Mouse (Mus musculus) cortical plate, adult 2 months (tissue): Measurements from ENCODE around the gene Unc5cl.

Experiments
- CTCF ChIP-seq: fragments of 200-500 bp; IDR thresholded peaks from 2 replicates; pipeline ENCODE4 v1.5.1; 2011; ENCODE audit warnings: mild to moderate bottlenecking, control low read depth, low read length; ENCODE audit not compliant: insufficient read depth; ENCODE audit errors: extremely low read depth
- POLR2A ChIP-seq: fragments of 200-500 bp; IDR thresholded peaks from 2 replicates; pipeline ENCODE4 v1.6.1; 2011; ENCODE audit warnings: mild to moderate bottlenecking, low read length, control low read depth; ENCODE audit not compliant: insufficient read depth; ENCODE audit errors: extremely low read depth

GRCm38 (mm10) chr17:48433689-48434330, 20.9 kb upstream of the Unc5cl start:
- TF ChIP-seq CTCF: 0 out of 2 replicates have a peak, but pooled peaks have one; percentile 4
- no peak for TF ChIP-seq POLR2A
